Mouse (Mus musculus): Measurements from ENCODE around the gene Cd46. TPM values are rescaled to one million over a fixed set of nuclear protein-coding genes. Genes with fewer than 3 reads are reported as not detected.
A peak's percentile ranks its signal among the peaks of the same experiment; 100 is the strongest.

The Cd46 gene
- total and polyA plus RNA-seq, 3 experiments, result 0.50 to 1.3 TPM; not detected in 1

DNA sequence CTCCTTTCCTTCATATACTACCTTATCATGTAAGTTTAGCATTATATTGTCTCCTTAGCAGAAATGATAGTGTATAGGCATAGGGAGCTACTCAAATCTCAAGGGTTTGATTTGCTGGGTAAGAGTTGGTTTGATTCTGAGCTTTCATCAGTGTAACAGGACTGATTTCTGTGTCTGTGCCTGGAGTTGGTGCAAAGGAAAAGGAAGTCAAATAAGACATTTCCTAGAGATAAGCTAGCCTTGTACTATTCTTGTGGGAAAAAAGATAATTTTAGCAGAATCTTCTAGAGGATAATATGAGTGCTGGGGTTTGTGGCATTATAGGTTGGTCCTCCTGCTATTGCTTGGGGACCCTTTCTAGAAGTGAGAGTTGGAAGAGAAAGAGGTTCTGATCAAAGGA is 85.8 kb downstream of the Cd46 start:
- Histone ChIP-seq H3K27me3 (ENCODE audit: control insufficient read depth in 1 of 2, insufficient read depth in 2 of 2, low read length in 2 of 2) (no peaks in the 10 kb centered on the region), H3K27ac (ENCODE audit: control insufficient read depth, low read depth, low read length) (no peak overlapping the region)
- peak; percentile 56 for TF ChIP-seq GATA1 (IDR thresholded peaks at IDR 0.05; ENCODE audit: low read depth, low read length)
- peak; percentile 6 to 43; a peak in 2 of 4 replicates for TF ChIP-seq EP300 (IDR thresholded peaks at IDR 0.05; ENCODE audit: low read depth in 1 of 2, low read length in 2 of 2)
- TF ChIP-seq CHD2 (IDR thresholded peaks at IDR 0.05; ENCODE audit: low read length), result no peak
- TF ChIP-seq CTCF (IDR thresholded peaks at IDR 0.05 in 2 of 3, conservative IDR thresholded peaks at IDR 0.05 in 1 of 3; ENCODE audit: control insufficient read depth in 1 of 3, insufficient read depth in 1 of 3, low read depth in 2 of 3, low read length in 3 of 3, poor library complexity in 1 of 3, severe bottlenecking in 1 of 3), result no peak
- no peak for TF ChIP-seq ZNF384 (IDR thresholded peaks at IDR 0.05; ENCODE audit: low read depth, low read length)
- peak; percentile 87 for TF ChIP-seq RCOR1 (IDR thresholded peaks at IDR 0.05; ENCODE audit: low read depth, low read length)

DNA sequence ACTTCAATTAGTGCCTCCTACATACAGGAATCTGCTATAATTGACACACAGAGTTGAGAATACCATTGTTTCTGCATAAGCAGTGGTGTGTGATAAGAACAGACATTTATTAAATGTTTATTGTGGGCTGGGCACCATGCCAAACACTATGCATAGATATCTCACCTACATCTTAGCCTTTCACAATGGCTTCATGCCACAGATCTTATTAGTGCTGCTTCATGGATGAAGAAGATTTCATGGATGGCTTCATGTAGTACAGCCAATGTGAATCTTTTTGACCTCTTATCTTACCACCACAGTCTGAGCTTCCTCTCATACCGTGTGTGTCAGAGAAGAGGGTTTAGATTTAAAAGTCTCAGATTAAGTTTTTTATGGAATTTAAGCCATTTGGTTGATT is 87.9 kb downstream of the Cd46 start:
- Histone ChIP-seq H3K79me2 (ENCODE audit: control insufficient read depth, insufficient read depth, low read length, poor library complexity) (no peaks in the 10 kb centered on the region), H3K27ac (ENCODE audit: control insufficient read depth, low read depth, low read length) (no peak overlapping the region), H3K4me1 (ENCODE audit: control insufficient read depth in 1 of 2, insufficient read depth in 2 of 2, low read length in 2 of 2) (peaks cover 6 to 9% of the 10 kb centered on the region in 2 experiments), H3K4me3 (ENCODE audit: control insufficient read depth in 1 of 2, insufficient read depth in 1 of 2, low read depth in 2 of 2, low read length in 2 of 2) (no peak overlapping the region), H3K9me3 (replicated peaks; ENCODE audit: insufficient read depth, low read length) (no peaks in the 10 kb centered on the region), H3K9ac (ENCODE audit: control insufficient read depth, low read depth, low read length, poor library complexity, severe bottlenecking) (no peak overlapping the region), H3K27me3 (ENCODE audit: control insufficient read depth in 1 of 2, insufficient read depth in 2 of 2, low read length in 2 of 2) (no peaks in the 10 kb centered on the region), H3K36me3 (ENCODE audit: control insufficient read depth in 1 of 2, insufficient read depth in 2 of 2, low read length in 2 of 2) (peaks cover 0 to 23% of the 10 kb centered on the region in 2 experiments; a peak in 2 of 4 replicates)
- no peak for TF ChIP-seq SMC3 (IDR thresholded peaks at IDR 0.05; ENCODE audit: low read depth, low read length)
- TF ChIP-seq ZNF384 (IDR thresholded peaks at IDR 0.05; ENCODE audit: low read depth, low read length), result no peak
- TF ChIP-seq RAD21 (IDR thresholded peaks at IDR 0.05; ENCODE audit: low read depth, low read length), result no peak
- TF ChIP-seq JUND (IDR thresholded peaks at IDR 0.05; ENCODE audit: low read depth, low read length), result no peak
- peak; percentile 97 for TF ChIP-seq RCOR1 (IDR thresholded peaks at IDR 0.05; ENCODE audit: low read depth, low read length)
- no peak for TF ChIP-seq USF2 (IDR thresholded peaks at IDR 0.05; ENCODE audit: borderline replicate concordance in 1 of 2, insufficient read depth in 1 of 2, low read depth in 1 of 2, low read length in 2 of 2)
- peak; percentile 54 to 57 for TF ChIP-seq EP300 (IDR thresholded peaks at IDR 0.05; ENCODE audit: low read depth in 1 of 2, low read length in 2 of 2)
- TF ChIP-seq CHD1 (IDR thresholded peaks at IDR 0.05; ENCODE audit: low read depth, low read length), result no peak
- no peak for TF ChIP-seq MYB (IDR thresholded peaks at IDR 0.05; ENCODE audit: low read depth, low read length)
- TF ChIP-seq MXI1 (IDR thresholded peaks at IDR 0.05; ENCODE audit: low read depth, low read length), result no peak
- TF ChIP-seq MEF2A (IDR thresholded peaks at IDR 0.05; ENCODE audit: extremely low read depth, insufficient replicate concordance, low read depth, low read length, poor library complexity, severe bottlenecking), result no peak
- peak; percentile 45; the same call in 1 of the 2 replicates for TF ChIP-seq TCF12 (IDR thresholded peaks at IDR 0.05; ENCODE audit: low read depth, low read length)
- TF ChIP-seq MYC (IDR thresholded peaks at IDR 0.05; ENCODE audit: low read depth, low read length), result no peak
- peak; percentile 62; the same call in 1 of the 2 replicates for TF ChIP-seq GATA1 (IDR thresholded peaks at IDR 0.05; ENCODE audit: low read depth, low read length)
- TF ChIP-seq NRF1 (IDR thresholded peaks at IDR 0.05; ENCODE audit: insufficient read depth, low read depth, low read length, poor library complexity, severe bottlenecking), result no peak
- no peak for TF ChIP-seq SIN3A (IDR thresholded peaks at IDR 0.05; ENCODE audit: low read length)
- TF ChIP-seq ETS1 (IDR thresholded peaks at IDR 0.05; ENCODE audit: low read depth, low read length), result 0 out of 2 replicates have a peak, but pooled peaks have one; percentile 33
- no peak for TF ChIP-seq ELF1 (IDR thresholded peaks at IDR 0.05; ENCODE audit: low read depth, low read length)
- TF ChIP-seq POLR2A (IDR thresholded peaks at IDR 0.05; ENCODE audit: control insufficient read depth in 1 of 2, insufficient read depth in 1 of 2, low read depth in 1 of 2, low read length in 2 of 2, poor library complexity in 1 of 2), result no peak
- TF ChIP-seq USF1 (IDR thresholded peaks at IDR 0.05; ENCODE audit: low read depth, low read length), result no peak
- TF ChIP-seq POLR2AphosphoS5 (IDR thresholded peaks at IDR 0.05; ENCODE audit: borderline replicate concordance, low read depth, low read length), result no peak
- TF ChIP-seq POLR2AphosphoS2 (IDR thresholded peaks at IDR 0.05; ENCODE audit: low read length), result no peak
- TF ChIP-seq CHD2 (IDR thresholded peaks at IDR 0.05; ENCODE audit: low read length), result no peak
- TF ChIP-seq HCFC1 (IDR thresholded peaks at IDR 0.05; ENCODE audit: low read depth, low read length), result no peak
- peak; percentile 58 for DNase-seq (ENCODE audit: low read depth, low spot score)

More for the DNA sequence above, 85.8 kb downstream of the Cd46 start:
- Histone ChIP-seq H3K9me3 (replicated peaks; ENCODE audit: insufficient read depth, low read length) (no peaks in the 10 kb centered on the region), H3K4me3 (ENCODE audit: control insufficient read depth in 1 of 2, insufficient read depth in 1 of 2, low read depth in 2 of 2, low read length in 2 of 2) (no peak overlapping the region), H3K4me1 (ENCODE audit: control insufficient read depth in 1 of 2, insufficient read depth in 2 of 2, low read length in 2 of 2) (peaks cover 6 to 9% of the 10 kb centered on the region in 2 experiments), H3K9ac (ENCODE audit: control insufficient read depth, low read depth, low read length, poor library complexity, severe bottlenecking) (no peak overlapping the region), H3K79me2 (ENCODE audit: control insufficient read depth, insufficient read depth, low read length, poor library complexity) (no peaks in the 10 kb centered on the region), H3K36me3 (ENCODE audit: control insufficient read depth in 1 of 2, insufficient read depth in 2 of 2, low read length in 2 of 2) (peaks cover 0 to 23% of the 10 kb centered on the region in 2 experiments; a peak in 2 of 4 replicates)
- DNase-seq (ENCODE audit: low read depth, low spot score), result no peak

All from MEL (cell line).